Mouse (Mus musculus): ENCODE measurements around the gene Usp17ld. TPM values are rescaled to one million over a fixed set of nuclear protein-coding genes. Genes with fewer than 3 reads are reported as not detected.
"Not testable (repeated sequence)": the region's sequence is repeated elsewhere in the genome, so short reads cannot be mapped to it uniquely, and the experiment has no call there.

Gene Usp17ld
- total RNA-seq (2022), result not detected

DNA sequence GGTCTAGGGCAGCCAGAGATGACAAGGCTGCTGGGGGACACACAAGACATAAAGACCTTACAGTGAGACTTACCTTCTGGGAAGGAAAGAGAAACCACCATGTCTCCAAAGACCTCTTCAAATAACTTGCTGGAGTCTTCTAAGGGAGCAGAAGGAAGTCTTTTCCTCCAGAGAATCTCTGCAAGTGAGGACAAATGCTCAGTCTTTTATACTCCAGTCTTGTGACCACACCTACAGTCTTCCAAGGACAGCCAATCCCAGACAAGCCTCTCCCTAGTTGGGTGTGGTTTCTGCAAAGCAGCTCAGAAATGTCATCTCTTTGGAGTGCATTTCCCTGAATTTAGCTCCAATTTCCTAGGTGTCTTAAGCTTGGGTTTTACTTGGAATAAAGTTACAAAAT is at the start of gene Usp17ld:
Gene Usp17ld, minus strand, starts transcription at position 101 of the 400 bp plus-strand sequence.
- not testable (repeated sequence) for DNase-seq (ENCODE audit: low spot score in 2 of 2)

GRCm38 (mm10) chr7:103216696-103217095 is 35.6 kb downstream of the Usp17ld start, which contains the start of gene Olfr594:
Gene Olfr594, plus strand, starts transcription at chr7:103216996.
- DNase-seq (ENCODE audit: low spot score in 2 of 2), result no peak

DNA sequence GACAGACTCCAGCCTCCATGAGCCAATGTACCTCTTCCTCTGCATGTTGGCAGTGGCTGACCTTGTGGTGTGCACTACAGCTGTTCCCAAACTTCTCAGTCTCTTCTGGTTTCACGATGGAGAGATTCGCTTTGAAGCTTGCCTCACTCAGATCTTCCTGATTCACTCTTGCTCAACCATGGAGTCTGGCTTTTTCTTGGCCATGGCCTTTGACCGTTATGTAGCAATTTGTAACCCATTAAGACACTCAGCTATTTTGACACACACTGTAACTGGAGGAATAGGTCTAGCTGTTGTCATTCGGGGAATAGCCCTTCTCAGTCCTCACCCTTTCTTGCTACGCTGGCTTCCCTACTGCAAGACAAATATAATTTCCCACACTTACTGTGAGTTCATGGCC is 40.3 kb downstream of the Usp17ld start:
- DNase-seq (ENCODE audit: low spot score in 2 of 2), result not testable (repeated sequence)

DNA sequence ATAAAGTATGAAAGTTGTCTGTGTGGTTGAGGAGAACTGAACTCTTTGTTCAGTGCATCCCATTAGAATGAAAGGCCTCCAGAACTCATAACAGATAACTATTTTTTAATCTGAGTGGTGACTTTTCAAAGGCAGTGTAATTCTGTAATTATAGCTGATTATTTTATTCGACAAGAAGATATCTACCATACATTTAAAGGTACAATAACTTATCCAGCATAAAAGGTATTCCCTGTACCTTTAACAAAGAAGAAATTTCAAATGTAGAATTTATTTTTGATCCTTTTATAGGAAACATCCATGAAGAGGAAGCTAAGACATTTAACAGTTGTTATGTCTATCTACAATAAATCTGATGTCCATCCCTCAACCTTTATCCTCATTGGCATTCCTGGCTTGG is 40.7 kb downstream of the Usp17ld start, which contains the start of gene Olfr593:
Gene Olfr593, plus strand, starts transcription at position 301 of the 400 bp plus-strand sequence.
- DNase-seq (ENCODE audit: low spot score in 2 of 2), result no peak

Small RNAs within 50 kb of the gene (microRNA-seq; reads per million reads assigned to microRNA genes)
- gene Gm23550, result 0 reads per million in 2 experiments
- gene Gm25171, result 0 reads per million in 2 experiments

Other genes with a start within 250 kb of the Usp17ld start
- not detected for gene Olfr582, start 214.5 kb downstream of the Usp17ld start, total RNA-seq (2022)
- gene Olfr583, start 201.2 kb downstream of the Usp17ld start, total RNA-seq (2022), result not detected
- gene Olfr584, start 170.6 kb downstream of the Usp17ld start, total RNA-seq (2022), result not detected
- not detected for gene Olfr585, start 154.8 kb downstream of the Usp17ld start, total RNA-seq (2022)
- not detected for gene Olfr586, start 126.9 kb downstream of the Usp17ld start, total RNA-seq (2022)
- not detected for gene Olfr588-ps1, start 111.6 kb downstream of the Usp17ld start, total RNA-seq (2022)
- gene Olfr589, start 96.1 kb downstream of the Usp17ld start, total RNA-seq (2022), result not detected
- not detected for gene Olfr591, start 74.2 kb downstream of the Usp17ld start, total RNA-seq (2022)
- not detected for gene Olfr592, start 67.7 kb downstream of the Usp17ld start, total RNA-seq (2022)
- not detected for gene Olfr593, start 40.6 kb downstream of the Usp17ld start, total RNA-seq (2022)
- not detected for gene Olfr594, start 35.5 kb downstream of the Usp17ld start, total RNA-seq (2022)
- gene Olfr596, start 53.1 kb upstream of the Usp17ld start, total RNA-seq (2022), result not detected
- not detected for gene Olfr597, start 63.8 kb upstream of the Usp17ld start, total RNA-seq (2022)
- not detected for gene Olfr598, start 71.1 kb upstream of the Usp17ld start, total RNA-seq (2022)
- gene Olfr599, start 83.4 kb upstream of the Usp17ld start, total RNA-seq (2022), result not detected
- gene Olfr600, start 97.2 kb upstream of the Usp17ld start, total RNA-seq (2022), result not detected
- gene Olfr601, start 110.2 kb upstream of the Usp17ld start, total RNA-seq (2022), result not detected
- not detected for gene Olfr603, start 133.7 kb upstream of the Usp17ld start, total RNA-seq (2022)
- not detected for gene Usp17lc, start 162.6 kb upstream of the Usp17ld start, total RNA-seq (2022)
- gene Olfr605, start 192.9 kb upstream of the Usp17ld start, total RNA-seq (2022), result not detected
- gene Olfr606, start 196.5 kb upstream of the Usp17ld start, total RNA-seq (2022), result not detected
- gene Olfr607, start 211.6 kb upstream of the Usp17ld start, total RNA-seq (2022), result not detected
- gene Olfr608, start 217.4 kb upstream of the Usp17ld start, total RNA-seq (2022), result not detected
- not detected for gene Olfr609, start 245.6 kb upstream of the Usp17ld start, total RNA-seq (2022)

Measured in layer of hippocampus, adult 8-10 months (tissue).